Mouse (Mus musculus): ENCODE results near the gene Ralbp1. TPM values are rescaled to one million over a fixed set of nuclear protein-coding genes. Genes with fewer than 3 reads are reported as not detected.

Gene Ralbp1
- polyA plus RNA-seq, 1 experiment from 2014 or later: 95.4 TPM

DNA sequence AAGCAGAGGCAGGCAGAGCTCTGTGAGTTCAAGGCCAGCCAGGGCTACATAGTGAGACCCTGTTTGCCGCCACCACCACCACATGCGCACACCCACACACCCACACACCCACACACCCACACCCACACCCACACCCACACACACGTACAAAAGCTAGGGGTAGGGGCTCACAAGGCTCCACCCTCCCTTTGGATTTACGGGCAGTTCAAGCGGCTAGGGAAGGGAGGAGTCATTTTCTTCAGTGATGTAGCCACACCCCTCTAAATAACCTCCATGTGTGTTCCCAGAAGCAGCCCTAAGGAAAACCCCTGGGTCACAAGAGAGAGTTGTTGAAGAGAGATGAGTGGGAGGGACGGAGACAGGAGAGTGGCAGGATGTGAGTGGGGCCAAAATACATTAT, 8.6 kb downstream of the Ralbp1 start:
- Histone ChIP-seq H3K27me3 (ENCODE audit: control insufficient read depth, insufficient read depth, low read depth, low read length) (no peaks in the 10 kb centered on the region), H3K4me2 (ENCODE audit: low read depth, low read length) (no peak overlapping the region), H3K4me1 (replicated peaks; ENCODE audit: control insufficient read depth, insufficient read depth, low read length) (peaks cover 6% of the 10 kb centered on the region; the same call in 1 of the 2 replicates), H3K9ac (ENCODE audit: low read length) (no peak overlapping the region), H3K9me3 (ENCODE audit: control insufficient read depth, low read length) (no peaks in the 10 kb centered on the region), H3K27ac (ENCODE audit: low read length) (no peak overlapping the region), H3K36me3 (ENCODE audit: control insufficient read depth, insufficient read depth, low read length) (no peaks in the 10 kb centered on the region), H3K4me3 (ENCODE audit: low read length) (no peak overlapping the region)
- ATAC-seq (ENCODE audit: low read depth): no peak
- WGBS: 63% methylated on average over 6 of the region's 6 CpGs

DNA sequence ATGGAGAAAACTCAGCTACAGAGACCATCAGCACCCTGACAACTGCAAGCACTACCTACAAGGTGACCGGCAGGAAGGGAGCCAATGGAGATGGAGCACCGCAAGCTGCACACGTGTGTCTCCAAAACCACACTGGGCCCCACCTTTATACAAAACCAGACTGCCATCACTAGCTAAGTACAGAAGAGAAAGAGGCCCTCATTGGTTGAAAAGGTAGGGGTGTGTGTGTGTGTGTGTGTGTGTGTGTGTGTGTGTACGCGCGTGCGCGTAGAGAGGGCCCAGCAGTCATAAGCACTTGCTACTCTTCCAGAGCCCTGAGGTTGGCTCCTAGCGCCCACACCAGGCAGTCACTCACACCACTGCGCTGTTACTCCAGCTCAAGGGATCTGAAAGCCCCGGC, 11.8 kb downstream of the Ralbp1 start:
- H3K36me3 ChIP-seq (ENCODE audit: control insufficient read depth, insufficient read depth, low read length): no peaks in the 10 kb centered on the region
- H3K4me1 ChIP-seq (replicated peaks; ENCODE audit: control insufficient read depth, insufficient read depth, low read length): peaks cover 9% of the 10 kb centered on the region
- ATAC-seq (ENCODE audit: low read depth): no peak
- 86% methylated on average over 11 of the region's 11 CpGs for WGBS
- H3K4me3 ChIP-seq (ENCODE audit: low read length): no peak overlapping the region
- H3K27ac ChIP-seq (ENCODE audit: low read length): no peak overlapping the region
- no peak overlapping the region for H3K4me2 ChIP-seq (ENCODE audit: low read depth, low read length)
- H3K9ac ChIP-seq (ENCODE audit: low read length): no peak overlapping the region
- H3K27me3 ChIP-seq (ENCODE audit: control insufficient read depth, insufficient read depth, low read depth, low read length): no peaks in the 10 kb centered on the region
- no peaks in the 10 kb centered on the region for H3K9me3 ChIP-seq (ENCODE audit: control insufficient read depth, low read length)

GRCm38 (mm10) chr17:65873156-65873555, 12.4 kb downstream of the Ralbp1 start:
- WGBS: 82% methylated on average over 4 of the region's 4 CpGs
- peaks cover 9% of the 10 kb centered on the region for H3K4me1 ChIP-seq (replicated peaks; ENCODE audit: control insufficient read depth, insufficient read depth, low read length)
- no peak overlapping the region for H3K27ac ChIP-seq (ENCODE audit: low read length)

GRCm38 (mm10) chr17:65872652-65873051, 12.9 kb downstream of the Ralbp1 start:
- peak; percentile 51 for ATAC-seq (ENCODE audit: low read depth)
- WGBS: 41% methylated on average over 6 of the region's 6 CpGs
- H3K27me3 ChIP-seq (ENCODE audit: control insufficient read depth, insufficient read depth, low read depth, low read length): no peaks in the 10 kb centered on the region
- H3K36me3 ChIP-seq (ENCODE audit: control insufficient read depth, insufficient read depth, low read length): no peaks in the 10 kb centered on the region
- H3K4me2 ChIP-seq (ENCODE audit: low read depth, low read length): no peak overlapping the region
- H3K27ac ChIP-seq (ENCODE audit: low read length): peak overlapping the region; percentile 1; the same call in 1 of the 2 replicates
- peaks cover 9% of the 10 kb centered on the region for H3K4me1 ChIP-seq (replicated peaks; ENCODE audit: control insufficient read depth, insufficient read depth, low read length)
- H3K9me3 ChIP-seq (ENCODE audit: control insufficient read depth, low read length): no peaks in the 10 kb centered on the region
- no peak overlapping the region for H3K9ac ChIP-seq (ENCODE audit: low read length)
- H3K4me3 ChIP-seq (ENCODE audit: low read length): no peak overlapping the region

More at GRCm38 (mm10) chr17:65873156-65873555, 12.4 kb downstream of the Ralbp1 start:
- no peak overlapping the region for H3K9ac ChIP-seq (ENCODE audit: low read length)
- H3K36me3 ChIP-seq (ENCODE audit: control insufficient read depth, insufficient read depth, low read length): no peaks in the 10 kb centered on the region
- no peak for ATAC-seq (ENCODE audit: low read depth)
- no peaks in the 10 kb centered on the region for H3K9me3 ChIP-seq (ENCODE audit: control insufficient read depth, low read length)
- H3K4me2 ChIP-seq (ENCODE audit: low read depth, low read length): no peak overlapping the region
- no peak overlapping the region for H3K4me3 ChIP-seq (ENCODE audit: low read length)
- no peaks in the 10 kb centered on the region for H3K27me3 ChIP-seq (ENCODE audit: control insufficient read depth, insufficient read depth, low read depth, low read length)

GRCm38 (mm10) chr17:65872051-65872450, 13.5 kb downstream of the Ralbp1 start:
- Histone ChIP-seq H3K9ac (ENCODE audit: low read length) (no peak overlapping the region), H3K4me3 (ENCODE audit: low read length) (no peak overlapping the region), H3K4me1 (replicated peaks; ENCODE audit: control insufficient read depth, insufficient read depth, low read length) (peaks cover 9% of the 10 kb centered on the region), H3K4me2 (ENCODE audit: low read depth, low read length) (no peak overlapping the region), H3K9me3 (ENCODE audit: control insufficient read depth, low read length) (no peaks in the 10 kb centered on the region), H3K36me3 (ENCODE audit: control insufficient read depth, insufficient read depth, low read length) (no peaks in the 10 kb centered on the region), H3K27ac (ENCODE audit: low read length) (peak overlapping the region; percentile 12; the same call in 1 of the 2 replicates), H3K27me3 (ENCODE audit: control insufficient read depth, insufficient read depth, low read depth, low read length) (no peaks in the 10 kb centered on the region)
- 38% methylated on average over 6 of the region's 6 CpGs for WGBS
- no peak for ATAC-seq (ENCODE audit: low read depth)

- no peak overlapping the region for H3K9ac ChIP-seq (ENCODE audit: low read length)
- peak overlapping the region; percentile 12; the same call in 1 of the 2 replicates for H3K27ac ChIP-seq (ENCODE audit: low read length)
- ATAC-seq (ENCODE audit: low read depth): no peak
- H3K36me3 ChIP-seq (ENCODE audit: control insufficient read depth, insufficient read depth, low read length): no peaks in the 10 kb centered on the region
- WGBS: 20% methylated on average over 5 of the region's 5 CpGs
- no peak overlapping the region for H3K4me3 ChIP-seq (ENCODE audit: low read length)
- H3K4me1 ChIP-seq (replicated peaks; ENCODE audit: control insufficient read depth, insufficient read depth, low read length): peaks cover 9% of the 10 kb centered on the region
- no peak overlapping the region for H3K4me2 ChIP-seq (ENCODE audit: low read depth, low read length)
- no peaks in the 10 kb centered on the region for H3K9me3 ChIP-seq (ENCODE audit: control insufficient read depth, low read length)
- no peaks in the 10 kb centered on the region for H3K27me3 ChIP-seq (ENCODE audit: control insufficient read depth, insufficient read depth, low read depth, low read length)
These were observed 14.0 kb downstream of the Ralbp1 start for GRCm38 (mm10) chr17:65871641-65872041.

DNA sequence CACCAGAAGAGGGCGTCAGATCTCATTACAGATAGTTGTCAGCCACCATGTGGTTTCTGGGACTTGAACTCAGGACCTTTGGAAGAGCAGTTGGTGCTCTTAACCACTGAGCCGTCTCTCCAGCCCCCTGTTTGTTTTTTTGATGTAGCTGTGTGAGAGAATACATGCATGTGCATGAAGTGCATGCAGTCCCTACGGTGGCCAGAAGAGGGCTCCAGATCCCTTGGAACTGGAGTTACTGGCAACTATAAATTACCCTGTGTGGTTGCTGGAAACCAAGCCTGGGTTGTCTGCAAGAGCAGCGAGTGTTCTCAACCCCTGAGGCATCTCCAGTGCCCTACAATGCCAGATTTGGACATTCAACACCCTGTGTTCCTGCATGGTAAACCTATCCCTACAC, 15.5 kb downstream of the Ralbp1 start:
- ATAC-seq (ENCODE audit: low read depth): no peak

DNA sequence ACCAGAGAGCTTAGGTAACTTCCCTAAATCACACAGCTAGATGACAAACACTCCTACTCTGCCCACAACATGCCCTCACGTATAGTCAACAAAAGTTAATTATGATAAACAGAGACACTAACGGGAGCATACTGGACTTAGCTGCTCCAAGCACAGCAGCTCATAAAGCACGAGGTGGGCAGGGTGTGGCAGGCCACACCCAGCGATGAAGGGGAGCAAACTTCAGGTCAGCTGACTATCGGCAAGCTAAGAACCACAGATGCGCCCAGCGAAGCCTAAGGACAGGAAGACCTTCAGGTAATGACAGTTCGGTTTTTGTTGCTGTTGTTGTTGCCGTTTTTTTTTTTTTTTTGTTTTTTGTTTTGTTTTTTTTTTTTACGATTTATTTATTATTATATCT, 15.9 kb downstream of the Ralbp1 start:
- 87% methylated on average over 10 of the region's 10 CpGs for WGBS
- Histone ChIP-seq H3K36me3 (ENCODE audit: control insufficient read depth, insufficient read depth, low read length) (peaks cover 2% of the 10 kb centered on the region; the same call in 1 of the 2 replicates), H3K9ac (ENCODE audit: low read length) (no peak overlapping the region), H3K27ac (ENCODE audit: low read length) (no peak overlapping the region), H3K4me1 (replicated peaks; ENCODE audit: control insufficient read depth, insufficient read depth, low read length) (peaks cover 9% of the 10 kb centered on the region), H3K4me2 (ENCODE audit: low read depth, low read length) (no peak overlapping the region), H3K27me3 (ENCODE audit: control insufficient read depth, insufficient read depth, low read depth, low read length) (no peaks in the 10 kb centered on the region), H3K9me3 (ENCODE audit: control insufficient read depth, low read length) (no peaks in the 10 kb centered on the region), H3K4me3 (ENCODE audit: low read length) (no peak overlapping the region)
- no peak for ATAC-seq (ENCODE audit: low read depth)

More for the DNA sequence above, 15.5 kb downstream of the Ralbp1 start:
- no peak overlapping the region for H3K4me3 ChIP-seq (ENCODE audit: low read length)
- no peak overlapping the region for H3K4me2 ChIP-seq (ENCODE audit: low read depth, low read length)
- WGBS: 35% methylated on average over 4 of the region's 4 CpGs
- no peaks in the 10 kb centered on the region for H3K27me3 ChIP-seq (ENCODE audit: control insufficient read depth, insufficient read depth, low read depth, low read length)
- no peaks in the 10 kb centered on the region for H3K9me3 ChIP-seq (ENCODE audit: control insufficient read depth, low read length)
- peaks cover 2% of the 10 kb centered on the region; the same call in 1 of the 2 replicates for H3K36me3 ChIP-seq (ENCODE audit: control insufficient read depth, insufficient read depth, low read length)
- H3K9ac ChIP-seq (ENCODE audit: low read length): no peak overlapping the region
- no peak overlapping the region for H3K27ac ChIP-seq (ENCODE audit: low read length)
- H3K4me1 ChIP-seq (replicated peaks; ENCODE audit: control insufficient read depth, insufficient read depth, low read length): peaks cover 9% of the 10 kb centered on the region

GRCm38 (mm10) chr17:65867996-65868395, 17.6 kb downstream of the Ralbp1 start:
- Histone ChIP-seq H3K4me2 (ENCODE audit: low read depth, low read length) (no peak overlapping the region), H3K4me3 (ENCODE audit: low read length) (no peak overlapping the region), H3K27ac (ENCODE audit: low read length) (no peak overlapping the region), H3K4me1 (replicated peaks; ENCODE audit: control insufficient read depth, insufficient read depth, low read length) (peaks cover 9% of the 10 kb centered on the region), H3K9ac (ENCODE audit: low read length) (no peak overlapping the region), H3K27me3 (ENCODE audit: control insufficient read depth, insufficient read depth, low read depth, low read length) (no peaks in the 10 kb centered on the region), H3K9me3 (ENCODE audit: control insufficient read depth, low read length) (no peaks in the 10 kb centered on the region), H3K36me3 (ENCODE audit: control insufficient read depth, insufficient read depth, low read length) (peaks cover 12% of the 10 kb centered on the region; the same call in 1 of the 2 replicates)
- no peak for ATAC-seq (ENCODE audit: low read depth)
- 91% methylated on average over 5 of the region's 5 CpGs for WGBS

- no peak overlapping the region for H3K9ac ChIP-seq (ENCODE audit: low read length)
- H3K4me2 ChIP-seq (ENCODE audit: low read depth, low read length): no peak overlapping the region
- ATAC-seq (ENCODE audit: low read depth): no peak
- WGBS: 61% methylated on average over 3 of the region's 3 CpGs
- H3K4me1 ChIP-seq (replicated peaks; ENCODE audit: control insufficient read depth, insufficient read depth, low read length): no peaks in the 10 kb centered on the region
- no peaks in the 10 kb centered on the region for H3K27me3 ChIP-seq (ENCODE audit: control insufficient read depth, insufficient read depth, low read depth, low read length)
- no peak overlapping the region for H3K4me3 ChIP-seq (ENCODE audit: low read length)
- H3K9me3 ChIP-seq (ENCODE audit: control insufficient read depth, low read length): no peaks in the 10 kb centered on the region
- no peak overlapping the region for H3K27ac ChIP-seq (ENCODE audit: low read length)
- H3K36me3 ChIP-seq (ENCODE audit: control insufficient read depth, insufficient read depth, low read length): peaks cover 12% of the 10 kb centered on the region; the same call in 1 of the 2 replicates
These were observed 19.4 kb downstream of the Ralbp1 start for GRCm38 (mm10) chr17:65866201-65866600.

Data from lung, embryonic 16.5 days (tissue).